Mouse (Mus musculus) neural tube, embryonic 12.5 days (tissue): ENCODE data around the gene Olfr796. TPM values are rescaled to one million over a fixed set of nuclear protein-coding genes. Genes with fewer than 3 reads are reported as not detected.

Experiments
- ATAC-seq: fragments of 200-750 bp; cut with Nextera tagmentation; 2 replicates; pipeline ENCODE4 v1.8.0; 2017; ENCODE audit warnings: low read depth, mild to moderate bottlenecking, moderate TSS enrichment, moderate library complexity; ENCODE audit not compliant: low FRiP score
- H3K27ac ChIP-seq: fragments of 300-500 bp; sonication (generic); 2 replicates; pipeline ENCODE4 v1.5.1; 2016
- H3K27me3 ChIP-seq: fragments of 300-500 bp; sonication (generic); replicated peaks from 2 replicates; pipeline ENCODE4 v1.6.1; 2016; ENCODE audit warnings: mild to moderate bottlenecking
- H3K36me3 ChIP-seq: fragments of 300-500 bp; sonication (generic); 2 replicates; pipeline ENCODE4 v1.6.1; 2016; ENCODE audit warnings: mild to moderate bottlenecking
- H3K4me1 ChIP-seq: fragments of 300-500 bp; sonication (generic); 2 replicates; pipeline ENCODE4 v1.6.1; 2016
- H3K4me2 ChIP-seq: fragments of 300-500 bp; sonication (generic); replicated peaks from 2 replicates; pipeline ENCODE4 v1.6.1; 2016; ENCODE audit warnings: mild to moderate bottlenecking
- H3K4me3 ChIP-seq: fragments of 300-500 bp; sonication (generic); 2 replicates; pipeline ENCODE4 v1.5.1; 2016
- H3K9ac ChIP-seq: fragments of 300-500 bp; sonication (generic); 2 replicates; pipeline ENCODE4 v1.6.1; 2016; ENCODE audit warnings: mild to moderate bottlenecking
- H3K9me3 ChIP-seq: fragments of 300-500 bp; sonication (generic); 2 replicates; pipeline ENCODE4 v1.6.1; 2016; ENCODE audit warnings: mild to moderate bottlenecking
- WGBS: fragments of 180-500 bp; shearing (Covaris S2); methylation state at CpG from one replicate; pipeline ENCODE4 v1.1.7; 2016; 5-methylcytosine and 5-hydroxymethylcytosine counted together
- microRNA-seq: library from miRNA; unstranded; fragments of <30 nt; microRNA quantifications from one replicate; pipeline ENCODE4, GENCODE M21; 2017
- polyA plus RNA-seq: library from polyadenylated mRNA; unstranded; fragments of >200 nt; fragmentation: Nextera tagmentation; extraction: Ambion mirVana; gene quantifications from 2 replicates; pipeline ENCODE4 v1.2.1, GENCODE M21; 2016

Olfr796 gene
- polyA plus RNA-seq, result not detected in 2 replicates

- Histone ChIP-seq H3K27ac (no peak within 1 kb of the TSS), H3K9ac (no peak within 1 kb of the TSS), H3K36me3 (no peaks in the 10 kb centered on the region), H3K27me3 (no peaks in the 10 kb centered on the region), H3K4me3 (no peak within 1 kb of the TSS), H3K9me3 (no peaks in the 10 kb centered on the region), H3K4me2 (no peak within 1 kb of the TSS), H3K4me1 (no peaks in the 10 kb centered on the region)
- no peak for ATAC-seq
- WGBS, result 96% methylated on average over 1 of the region's 1 CpGs
Observed at GRCm38 (mm10) chr10:129612470-129612869, at the start of gene Olfr796. Olfr796 (minus strand) TSS chr10:129612570.

DNA sequence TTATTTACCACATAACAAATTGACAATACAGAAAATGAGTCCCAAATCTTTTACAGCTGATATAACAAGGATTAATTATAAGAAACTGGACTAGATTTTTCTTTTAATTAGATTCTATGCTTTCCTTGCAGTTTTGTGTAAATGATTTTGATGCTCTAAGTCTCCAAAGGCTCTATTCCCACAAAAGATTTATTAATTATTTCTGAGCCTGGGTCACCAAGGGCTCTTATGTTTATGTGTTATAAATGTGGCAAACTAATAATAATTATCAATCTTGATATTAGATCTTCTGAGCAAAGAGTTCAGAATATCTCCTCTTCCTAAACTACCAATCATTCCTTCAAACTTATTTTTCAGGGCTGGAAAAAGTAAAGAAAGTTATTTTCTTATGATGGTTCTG, 45.0 kb upstream of the Olfr796 start, which contains the start of gene Olfr800:
TSS of gene Olfr800 (plus strand) at position 301 of the 400 bp plus-strand sequence.
- Histone ChIP-seq H3K36me3 (no peaks in the 10 kb centered on the region), H3K4me2 (no peak within 1 kb of the TSS), H3K27me3 (no peaks in the 10 kb centered on the region), H3K9me3 (no peaks in the 10 kb centered on the region), H3K27ac (no peak within 1 kb of the TSS), H3K9ac (no peak within 1 kb of the TSS), H3K4me1 (no peaks in the 10 kb centered on the region), H3K4me3 (no peak within 1 kb of the TSS)
- no peak for ATAC-seq

- Histone ChIP-seq H3K4me2 (no peak overlapping the region), H3K36me3 (no peaks in the 10 kb centered on the region), H3K27me3 (no peaks in the 10 kb centered on the region), H3K4me3 (no peak overlapping the region), H3K9me3 (no peaks in the 10 kb centered on the region), H3K4me1 (no peaks in the 10 kb centered on the region), H3K9ac (no peak overlapping the region), H3K27ac (no peak overlapping the region)
- 85% methylated on average over 1 of the region's 1 CpGs for WGBS
- ATAC-seq, result no peak
Observed at GRCm38 (mm10) chr10:129651763-129652162, 39.4 kb upstream of the Olfr796 start.

- no peak for ATAC-seq
- 34% methylated on average over 1 of the region's 1 CpGs for WGBS
- no peaks in the 10 kb centered on the region for H3K9me3 ChIP-seq
- H3K36me3 ChIP-seq, result no peaks in the 10 kb centered on the region
- H3K27me3 ChIP-seq, result no peaks in the 10 kb centered on the region
- H3K4me1 ChIP-seq, result no peaks in the 10 kb centered on the region
- H3K4me2 ChIP-seq, result no peak within 1 kb of the TSS
- H3K4me3 ChIP-seq, result no peak within 1 kb of the TSS
- no peak within 1 kb of the TSS for H3K27ac ChIP-seq
- H3K9ac ChIP-seq, result no peak within 1 kb of the TSS
Observed at GRCm38 (mm10) chr10:129637184-129637583, 24.8 kb upstream of the Olfr796 start, which contains the start of gene Olfr799. Olfr799 (plus strand) TSS chr10:129637484.

DNA sequence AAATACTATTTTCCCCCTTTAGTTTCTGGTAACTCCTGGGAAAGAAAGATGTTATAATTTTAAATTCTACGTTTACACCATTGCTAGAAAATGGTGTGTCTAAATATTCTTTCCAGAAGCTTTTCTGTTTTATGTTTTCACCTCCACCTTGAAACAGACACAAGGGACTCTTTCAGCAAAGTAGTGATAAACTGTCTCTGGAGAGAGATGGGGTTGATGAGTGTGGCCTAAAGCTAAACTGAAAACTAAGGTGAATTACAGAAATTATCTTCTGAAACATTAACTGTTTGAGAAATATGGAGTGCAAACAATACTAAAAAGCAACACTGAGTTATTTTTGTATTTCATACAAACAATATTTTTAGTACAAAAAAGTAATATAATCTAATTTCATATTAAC, 15.5 kb upstream of the Olfr796 start, which contains the start of gene Olfr798:
TSS of gene Olfr798 (minus strand) at position 101 of the 400 bp plus-strand sequence.
- Histone ChIP-seq H3K27me3 (no peaks in the 10 kb centered on the region), H3K9ac (no peak within 1 kb of the TSS), H3K4me3 (no peak within 1 kb of the TSS), H3K4me1 (no peaks in the 10 kb centered on the region), H3K36me3 (no peaks in the 10 kb centered on the region), H3K4me2 (no peak within 1 kb of the TSS), H3K9me3 (no peaks in the 10 kb centered on the region), H3K27ac (no peak within 1 kb of the TSS)
- WGBS, result 90% methylated on average over 1 of the region's 1 CpGs
- no peak for ATAC-seq

DNA sequence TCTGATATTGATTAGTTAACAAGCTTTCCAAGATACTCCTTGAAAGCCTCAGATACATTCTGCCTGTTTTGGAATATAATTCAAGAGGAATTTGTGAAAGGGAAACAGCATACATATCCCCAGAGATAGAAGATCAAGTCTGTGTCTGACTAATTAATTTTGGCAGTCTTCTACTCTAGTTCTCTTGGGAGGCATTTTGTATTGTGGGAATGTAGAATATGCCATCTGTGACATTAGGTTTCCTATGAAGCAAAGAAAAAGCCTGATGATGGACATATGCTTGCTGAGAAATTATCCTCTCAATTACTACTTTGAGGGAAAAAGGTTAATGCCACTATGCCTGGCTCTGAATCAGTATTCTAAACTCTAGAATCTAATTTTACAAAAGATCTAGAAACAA, 10.9 kb upstream of the Olfr796 start:
- no peaks in the 10 kb centered on the region for H3K9me3 ChIP-seq
- H3K4me2 ChIP-seq, result no peak overlapping the region
- no peak for ATAC-seq
- H3K27me3 ChIP-seq, result no peaks in the 10 kb centered on the region
- H3K27ac ChIP-seq, result no peak overlapping the region
- no peaks in the 10 kb centered on the region for H3K4me1 ChIP-seq
- H3K9ac ChIP-seq, result no peak overlapping the region
- H3K36me3 ChIP-seq, result no peaks in the 10 kb centered on the region
- no peak overlapping the region for H3K4me3 ChIP-seq

DNA sequence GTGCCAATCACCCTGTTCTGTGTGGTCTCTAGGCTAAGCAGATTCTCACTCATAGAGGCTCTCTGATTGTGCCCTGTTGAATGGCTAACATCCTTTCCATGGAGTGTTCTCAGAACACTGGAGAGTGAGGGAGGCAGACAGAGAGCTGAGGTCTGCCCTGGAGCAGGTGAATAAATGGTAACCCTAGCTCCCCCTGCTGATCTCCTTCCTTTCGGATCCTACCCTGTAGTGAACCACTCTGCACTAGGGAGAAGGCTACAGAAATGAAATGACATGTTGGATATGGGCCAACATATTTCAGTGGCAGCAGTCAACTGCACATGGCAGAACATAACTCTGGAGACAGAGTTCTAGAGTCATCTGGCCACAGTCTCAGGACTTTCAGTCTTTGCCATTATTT, 9.4 kb upstream of the Olfr796 start:
- H3K4me1 ChIP-seq, result no peaks in the 10 kb centered on the region
- H3K27me3 ChIP-seq, result no peaks in the 10 kb centered on the region
- ATAC-seq, result no peak
- no peak overlapping the region for H3K4me2 ChIP-seq
- H3K4me3 ChIP-seq, result no peak overlapping the region
- no peaks in the 10 kb centered on the region for H3K9me3 ChIP-seq
- H3K27ac ChIP-seq, result no peak overlapping the region
- WGBS, result 39% methylated on average over 1 of the region's 1 CpGs
- H3K36me3 ChIP-seq, result no peaks in the 10 kb centered on the region
- no peak overlapping the region for H3K9ac ChIP-seq

- no peaks in the 10 kb centered on the region for H3K27me3 ChIP-seq
- no peak overlapping the region for H3K27ac ChIP-seq
- no peak for ATAC-seq
- H3K4me2 ChIP-seq, result no peak overlapping the region
- no peak overlapping the region for H3K4me3 ChIP-seq
- WGBS, result 67% methylated on average over 1 of the region's 1 CpGs
- no peaks in the 10 kb centered on the region for H3K36me3 ChIP-seq
- H3K4me1 ChIP-seq, result no peaks in the 10 kb centered on the region
- H3K9ac ChIP-seq, result no peak overlapping the region
- H3K9me3 ChIP-seq, result no peaks in the 10 kb centered on the region
Observed at GRCm38 (mm10) chr10:129577066-129577465, 35.3 kb downstream of the Olfr796 start.

DNA sequence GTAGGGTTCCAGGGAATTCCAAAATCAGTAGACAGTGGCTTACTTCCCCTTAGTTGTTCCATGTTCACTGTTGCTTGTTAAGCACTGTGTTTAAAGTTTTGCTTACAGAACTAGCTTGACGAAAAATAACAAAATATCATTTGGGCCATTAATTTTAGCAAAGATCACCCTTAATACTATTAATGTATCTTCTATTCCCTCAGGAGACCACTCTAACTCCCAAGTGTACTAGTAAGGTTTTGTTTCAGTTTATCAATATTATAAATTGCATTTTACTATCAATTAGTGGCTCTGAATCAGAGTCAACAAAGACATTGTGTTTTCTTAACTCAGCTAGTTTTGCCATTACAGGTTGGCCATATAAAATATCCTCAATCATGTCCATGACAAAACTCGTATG, 45.0 kb downstream of the Olfr796 start, which contains the start of gene Olfr794:
TSS of gene Olfr794 (plus strand) at position 301 of the 400 bp plus-strand sequence.
- no peak for ATAC-seq
- 82% methylated on average over 2 of the region's 2 CpGs for WGBS
- Histone ChIP-seq H3K4me1 (no peaks in the 10 kb centered on the region), H3K4me3 (no peak within 1 kb of the TSS), H3K36me3 (no peaks in the 10 kb centered on the region), H3K27me3 (no peaks in the 10 kb centered on the region), H3K4me2 (no peak within 1 kb of the TSS), H3K9ac (no peak within 1 kb of the TSS), H3K9me3 (no peaks in the 10 kb centered on the region), H3K27ac (no peak within 1 kb of the TSS)

Small RNA genes lying within 50 kb of the gene (microRNA-seq; reads per million reads assigned to microRNA genes)
- not detected for gene Gm23252

Other genes with a start within 250 kb of the Olfr796 start
- 0.06 and 0.19 TPM in 2 replicates for gene Olfr784, start 228.5 kb downstream of the Olfr796 start, polyA plus RNA-seq
- gene Olfr785, start 207.1 kb downstream of the Olfr796 start, polyA plus RNA-seq, result not detected in 2 replicates
- gene Olfr786, start 185.3 kb downstream of the Olfr796 start, polyA plus RNA-seq, result not detected in 2 replicates
- gene Olfr787, start 150.7 kb downstream of the Olfr796 start, polyA plus RNA-seq, result not detected in 2 replicates
- gene Olfr788, start 141.6 kb downstream of the Olfr796 start, polyA plus RNA-seq, result not detected in 2 replicates
- gene Olfr789, start 127.8 kb downstream of the Olfr796 start, polyA plus RNA-seq, result not detected in 2 replicates
- not detected in 2 replicates for gene Olfr790, start 114.1 kb downstream of the Olfr796 start, polyA plus RNA-seq
- not detected in 2 replicates for gene Olfr791, start 90.8 kb downstream of the Olfr796 start, polyA plus RNA-seq
- gene Olfr792, start 73.4 kb downstream of the Olfr796 start, polyA plus RNA-seq, result not detected in 2 replicates
- not detected in 2 replicates for gene Olfr794, start 44.9 kb downstream of the Olfr796 start, polyA plus RNA-seq
- not detected in 2 replicates for gene Olfr798, start 15.4 kb upstream of the Olfr796 start, polyA plus RNA-seq
- gene Olfr799, start 24.9 kb upstream of the Olfr796 start, polyA plus RNA-seq, result not detected in 2 replicates
- not detected in 2 replicates for gene Olfr800, start 45.1 kb upstream of the Olfr796 start, polyA plus RNA-seq
- not detected in 2 replicates for gene Olfr801, start 61.3 kb upstream of the Olfr796 start, polyA plus RNA-seq
- not detected in 2 replicates for gene Olfr802, start 75.6 kb upstream of the Olfr796 start, polyA plus RNA-seq
- not detected in 2 replicates for gene Olfr803, start 81.7 kb upstream of the Olfr796 start, polyA plus RNA-seq
- not detected in 2 replicates for gene Olfr804, start 90.6 kb upstream of the Olfr796 start, polyA plus RNA-seq
- gene Olfr805, start 116.8 kb upstream of the Olfr796 start, polyA plus RNA-seq, result not detected in 2 replicates
- gene Olfr806, start 129.4 kb upstream of the Olfr796 start, polyA plus RNA-seq, result not detected in 2 replicates
- gene Olfr807, start 145.2 kb upstream of the Olfr796 start, polyA plus RNA-seq, result not detected in 2 replicates
- not detected in 2 replicates for gene Olfr808, start 152.9 kb upstream of the Olfr796 start, polyA plus RNA-seq
- gene Olfr809, start 162.1 kb upstream of the Olfr796 start, polyA plus RNA-seq, result not detected in 2 replicates
- gene Olfr810, start 182.3 kb upstream of the Olfr796 start, polyA plus RNA-seq, result not detected in 2 replicates
- not detected in 2 replicates for gene Olfr811, start 191.8 kb upstream of the Olfr796 start, polyA plus RNA-seq
- gene Olfr812, start 233.5 kb upstream of the Olfr796 start, polyA plus RNA-seq, result not detected in 2 replicates
- gene Olfr813, start 242.8 kb upstream of the Olfr796 start, polyA plus RNA-seq, result not detected in 2 replicates